Mouse (Mus musculus) intestine, embryonic 15.5 days (tissue): ENCODE results near the gene Hist1h2be. TPM values are rescaled to one million over a fixed set of nuclear protein-coding genes. Genes with fewer than 3 reads are reported as not detected.
A peak's percentile ranks its signal among the peaks of the same experiment; 100 is the strongest.
"Not testable (repeated sequence)": the region's sequence is repeated elsewhere in the genome, so short reads cannot be mapped to it uniquely, and the experiment has no call there.

Source experiments
- ATAC-seq: fragments of 200-750 bp; cut with Nextera tagmentation; 2 replicates; pipeline ENCODE4 v1.8.0; 2017; ENCODE audit warnings: moderate TSS enrichment, moderate library complexity
- H3K27ac ChIP-seq: fragments of 300-500 bp; sonication (generic); 2 replicates; pipeline ENCODE4 v1.5.1; 2015; ENCODE audit warnings: mild to moderate bottlenecking, inconsistent platforms
- H3K27me3 ChIP-seq: fragments of 300-500 bp; sonication (generic); replicated peaks from 2 replicates; pipeline ENCODE4 v1.6.1; 2015; ENCODE audit warnings: inconsistent platforms
- H3K36me3 ChIP-seq: fragments of 300-500 bp; sonication (generic); 2 replicates; pipeline ENCODE4 v1.6.1; 2015; ENCODE audit warnings: inconsistent platforms
- H3K4me1 ChIP-seq: fragments of 300-500 bp; sonication (generic); replicated peaks from 2 replicates; pipeline ENCODE4 v1.6.1; 2015; ENCODE audit warnings: inconsistent platforms
- H3K4me2 ChIP-seq: fragments of 300-500 bp; sonication (generic); replicated peaks from 2 replicates; pipeline ENCODE4 v1.6.1; 2015; ENCODE audit warnings: mild to moderate bottlenecking, inconsistent platforms
- H3K4me3 ChIP-seq: fragments of 300-500 bp; sonication (generic); replicated peaks from 2 replicates; pipeline ENCODE4 v1.5.1; 2015; ENCODE audit warnings: inconsistent platforms
- H3K9ac ChIP-seq: fragments of 300-500 bp; sonication (generic); 2 replicates; pipeline ENCODE4 v1.6.1; 2015; ENCODE audit warnings: inconsistent platforms
- H3K9me3 ChIP-seq: fragments of 300-500 bp; sonication (generic); 2 replicates; pipeline ENCODE4 v1.6.1; 2016; ENCODE audit warnings: inconsistent platforms
- WGBS: fragments of 180-500 bp; shearing (Covaris S2); methylation state at CpG from one replicate; pipeline ENCODE4 v1.1.7; 2015; 5-methylcytosine and 5-hydroxymethylcytosine counted together
- polyA plus RNA-seq: library from polyadenylated mRNA; unstranded; fragments of >200 nt; fragmentation: Nextera tagmentation; extraction: Ambion mirVana; gene quantifications from 2 replicates; pipeline ENCODE4 v1.2.1, GENCODE M21; 2015

Hist1h2be gene
- polyA plus RNA-seq, 1 experiment from 2014 or later = 1.6 TPM

DNA sequence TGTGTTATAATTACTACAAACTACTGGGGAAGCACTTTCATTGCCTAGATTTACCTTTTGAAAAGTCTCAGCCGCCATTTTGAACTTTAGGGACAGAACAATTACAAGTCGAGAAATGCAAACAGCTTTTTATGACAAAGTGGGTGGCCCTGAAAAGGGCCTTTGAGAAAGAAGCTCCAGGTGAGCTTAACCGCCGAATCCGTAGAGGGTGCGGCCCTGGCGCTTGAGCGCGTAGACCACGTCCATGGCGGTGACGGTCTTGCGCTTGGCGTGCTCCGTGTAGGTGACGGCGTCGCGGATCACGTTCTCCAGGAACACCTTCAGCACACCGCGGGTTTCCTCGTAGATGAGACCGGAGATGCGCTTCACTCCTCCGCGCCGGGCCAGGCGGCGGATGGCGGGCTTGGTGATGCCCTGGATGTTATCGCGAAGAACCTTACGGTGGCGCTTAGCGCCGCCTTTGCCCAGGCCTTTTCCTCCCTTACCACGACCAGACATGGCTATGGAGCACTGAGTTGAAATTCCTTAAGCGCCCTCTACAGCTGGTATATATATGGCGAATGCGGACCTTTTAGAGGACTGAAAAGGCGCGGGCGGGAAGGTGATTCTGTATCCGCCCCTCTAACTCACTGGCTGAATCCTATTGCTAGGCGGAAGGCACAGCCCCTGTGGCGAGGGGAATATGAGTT, 69.6 kb downstream of the Hist1h2be start, which contains the start of gene Hist1h4f:
TSS of gene Hist1h4f (minus strand) at position 503 of the 689 bp plus-strand sequence.
- not testable (repeated sequence) for H3K27me3 ChIP-seq, H3K9me3 ChIP-seq, H3K4me1 ChIP-seq, H3K36me3 ChIP-seq
- Histone ChIP-seq H3K4me2 (peak within 1 kb of the TSS; percentile 61), H3K27ac (peak within 1 kb of the TSS; percentile 92), H3K9ac (peak within 1 kb of the TSS; percentile 36), H3K4me3 (peak within 1 kb of the TSS; percentile 44)
- under 1% methylated on average over 47 of the region's 47 CpGs for WGBS
- ATAC-seq = peak; percentile 84

- Histone ChIP-seq H3K36me3 (no peaks in the 10 kb centered on the region), H3K9me3 (no peaks in the 10 kb centered on the region), H3K4me1 (no peaks in the 10 kb centered on the region; the same call in 1 of the 2 replicates), H3K4me2 (peak overlapping the region; percentile 61), H3K4me3 (peak overlapping the region; percentile 44), H3K9ac (peak overlapping the region; percentile 36), H3K27me3 (no peaks in the 10 kb centered on the region), H3K27ac (peak overlapping the region; percentile 92)
- 5% methylated on average over 3 of the region's 3 CpGs for WGBS
- no peak for ATAC-seq
Observed at GRCm38 (mm10) chr13:23550761-23551145, 70.2 kb downstream of the Hist1h2be start.

DNA sequence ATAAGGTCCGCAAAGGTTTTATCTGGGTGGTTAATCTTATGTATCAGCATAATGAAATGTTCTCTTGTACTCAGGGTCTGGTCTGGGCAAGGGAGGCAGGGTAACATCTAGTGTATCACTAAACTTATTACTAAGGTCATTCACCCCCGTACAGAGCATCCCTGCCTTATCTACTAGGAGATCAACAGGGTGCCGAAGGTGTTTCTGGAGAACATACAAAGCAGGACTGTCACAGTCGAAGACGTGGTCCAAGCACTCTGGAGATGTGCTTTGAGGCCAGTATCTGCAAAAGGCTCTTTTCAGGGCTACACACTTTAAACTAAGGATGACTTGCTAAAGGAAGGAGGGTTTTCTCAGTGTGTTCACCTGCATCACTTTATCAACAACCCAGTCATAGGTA, 74.2 kb downstream of the Hist1h2be start:
- Histone ChIP-seq H3K4me3 (no peak overlapping the region), H3K27ac (no peak overlapping the region), H3K4me1 (no peaks in the 10 kb centered on the region), H3K4me2 (no peak overlapping the region), H3K27me3 (no peaks in the 10 kb centered on the region), H3K36me3 (no peaks in the 10 kb centered on the region), H3K9ac (no peak overlapping the region), H3K9me3 (no peaks in the 10 kb centered on the region)
- no peak for ATAC-seq
- 56% methylated on average over 5 of the region's 5 CpGs for WGBS

DNA sequence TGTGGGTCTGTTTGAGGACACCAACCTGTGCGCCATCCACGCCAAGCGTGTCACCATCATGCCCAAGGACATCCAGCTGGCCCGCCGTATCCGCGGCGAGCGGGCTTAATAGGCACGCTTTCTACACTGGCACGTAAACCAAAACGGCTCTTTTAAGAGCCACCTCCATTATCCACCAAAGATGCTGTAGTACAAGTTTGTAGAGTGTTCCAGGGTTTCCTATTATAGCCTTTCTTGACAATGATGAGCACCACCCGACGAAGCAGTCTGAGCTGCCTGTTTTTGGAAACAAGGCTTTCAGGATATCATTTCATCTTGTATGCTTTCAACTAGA, 76.2 kb downstream of the Hist1h2be start:
- peak; percentile 19; the same call in 1 of the 2 replicates for ATAC-seq
- H3K9ac ChIP-seq = 0 out of 2 replicates have a peak overlapping the region, but pooled peaks have one; percentile 55
- H3K4me3 ChIP-seq = peak overlapping the region; percentile 44
- not testable (repeated sequence) for H3K36me3 ChIP-seq, H3K4me1 ChIP-seq, H3K27me3 ChIP-seq, H3K9me3 ChIP-seq
- 0% methylated on average over 12 of the region's 14 CpGs for WGBS
- peak overlapping the region; percentile 90; the same call in 1 of the 2 replicates for H3K27ac ChIP-seq
- peak overlapping the region; percentile 50 for H3K4me2 ChIP-seq

GRCm38 (mm10) chr13:23543965-23544786, 76.7 kb downstream of the Hist1h2be start, which contains the start of gene Hist1h3f:
TSS of gene Hist1h3f (plus strand) at chr13:23544052.
- Histone ChIP-seq H3K9ac (peak within 1 kb of the TSS; percentile 55), H3K4me3 (peak within 1 kb of the TSS; percentile 44), H3K27ac (peak within 1 kb of the TSS; percentile 90), H3K27me3 (no peaks in the 10 kb centered on the region), H3K36me3 (no peaks in the 10 kb centered on the region), H3K4me1 (0 out of 2 replicates have a peak, but pooled peaks cover 2% of the 10 kb centered on the region), H3K9me3 (no peaks in the 10 kb centered on the region), H3K4me2 (peak within 1 kb of the TSS; percentile 67)
- WGBS = under 1% methylated on average over 24 of the region's 45 CpGs
- ATAC-seq = peak; percentile 93

DNA sequence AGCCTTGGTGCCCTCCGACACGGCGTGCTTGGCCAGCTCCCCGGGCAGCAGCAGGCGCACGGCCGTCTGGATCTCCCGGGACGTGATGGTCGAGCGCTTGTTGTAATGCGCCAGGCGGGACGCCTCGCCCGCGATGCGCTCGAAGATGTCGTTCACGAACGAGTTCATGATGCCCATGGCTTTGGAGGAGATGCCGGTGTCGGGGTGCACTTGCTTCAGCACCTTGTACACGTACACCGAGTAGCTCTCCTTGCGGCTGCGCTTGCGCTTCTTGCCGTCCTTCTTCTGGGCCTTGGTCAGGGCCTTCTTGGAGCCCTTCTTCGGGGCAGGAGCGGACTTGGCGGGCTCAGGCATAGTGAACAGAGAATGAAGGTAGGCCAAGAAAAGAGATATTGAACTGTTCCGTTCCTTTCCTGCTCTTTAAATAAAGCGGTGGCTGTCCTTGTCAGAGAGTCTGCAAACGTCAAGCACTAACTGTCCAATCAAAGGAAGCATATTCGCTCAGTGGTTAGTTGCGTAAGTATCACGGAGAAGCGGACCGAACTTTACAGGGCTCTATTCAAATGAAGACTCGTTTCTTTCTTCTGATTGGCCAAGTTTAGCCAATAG, 77.8 kb downstream of the Hist1h2be start, which contains the start of gene Hist1h2bh:
TSS of gene Hist1h2bh (minus strand) at position 394 of the 609 bp plus-strand sequence.
- Histone ChIP-seq H3K4me2 (peak within 1 kb of the TSS; percentile 67), H3K27ac (peak within 1 kb of the TSS; percentile 87), H3K9ac (peak within 1 kb of the TSS; percentile 45), H3K4me3 (peak within 1 kb of the TSS; percentile 44)
- not testable (repeated sequence) for H3K36me3 ChIP-seq, H3K27me3 ChIP-seq, H3K4me1 ChIP-seq, H3K9me3 ChIP-seq
- under 1% methylated on average over 37 of the region's 42 CpGs for WGBS
- ATAC-seq = peak; percentile 95

- H3K27me3 ChIP-seq, H3K36me3 ChIP-seq, ATAC-seq, H3K9me3 ChIP-seq, H3K4me1 ChIP-seq: not testable (repeated sequence)
- Histone ChIP-seq H3K9ac (peak overlapping the region; percentile 45), H3K4me3 (peak overlapping the region; percentile 44), H3K4me2 (peak overlapping the region; percentile 67), H3K27ac (peak overlapping the region; percentile 86)
- 12% methylated on average over 3 of the region's 3 CpGs for WGBS
Observed at GRCm38 (mm10) chr13:23542225-23542980, 78.5 kb downstream of the Hist1h2be start.

GRCm38 (mm10) chr13:23541497-23541896, 79.4 kb downstream of the Hist1h2be start:
- Histone ChIP-seq H3K27me3 (no peaks in the 10 kb centered on the region), H3K4me1 (0 out of 2 replicates have a peak, but pooled peaks cover 3% of the 10 kb centered on the region), H3K4me2 (no peak overlapping the region), H3K4me3 (no peak overlapping the region), H3K36me3 (no peaks in the 10 kb centered on the region), H3K9ac (no peak overlapping the region), H3K27ac (no peak overlapping the region), H3K9me3 (no peaks in the 10 kb centered on the region)
- ATAC-seq = no peak
- WGBS = 85% methylated on average over 3 of the region's 3 CpGs

- H3K27ac ChIP-seq = not testable (repeated sequence)
- WGBS = 59% methylated on average over 1 of the region's 1 CpGs
Observed at GRCm38 (mm10) chr13:23539821-23540220, 81.1 kb downstream of the Hist1h2be start.

DNA sequence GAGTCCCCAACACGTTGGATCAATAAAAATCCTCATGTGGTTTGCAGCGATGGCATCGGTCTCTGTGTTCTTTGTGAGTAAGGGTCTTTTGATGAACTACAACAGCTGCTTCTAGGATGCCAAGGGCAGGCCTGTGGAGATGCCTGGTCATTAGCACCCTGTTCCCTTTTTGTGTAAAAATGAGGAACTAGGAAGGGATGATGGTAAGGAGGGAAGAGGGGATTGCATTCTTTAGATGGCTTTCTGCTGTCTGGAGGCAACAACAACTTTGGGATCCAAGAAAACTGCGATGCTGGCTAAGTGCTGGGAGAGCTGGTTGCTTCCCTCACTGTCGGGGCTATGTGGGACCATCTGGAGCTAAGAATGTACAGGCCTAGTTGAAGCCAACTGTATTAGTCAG, 82.7 kb downstream of the Hist1h2be start:
- 73% methylated on average over 5 of the region's 5 CpGs for WGBS
- no peak overlapping the region for H3K9ac ChIP-seq
- no peaks in the 10 kb centered on the region for H3K27me3 ChIP-seq
- 0 out of 2 replicates have a peak, but pooled peaks cover 7% of the 10 kb centered on the region for H3K4me1 ChIP-seq
- H3K9me3 ChIP-seq = no peaks in the 10 kb centered on the region
- no peak for ATAC-seq
- no peak overlapping the region for H3K27ac ChIP-seq
- H3K36me3 ChIP-seq = no peaks in the 10 kb centered on the region
- no peak overlapping the region for H3K4me2 ChIP-seq
- no peak overlapping the region for H3K4me3 ChIP-seq

More at GRCm38 (mm10) chr13:23539821-23540220, 81.1 kb downstream of the Hist1h2be start:
- not testable (repeated sequence) for H3K9me3 ChIP-seq, ATAC-seq, H3K9ac ChIP-seq, H3K4me2 ChIP-seq, H3K4me1 ChIP-seq, H3K27me3 ChIP-seq, H3K36me3 ChIP-seq, H3K4me3 ChIP-seq

- 69% methylated on average over 3 of the region's 3 CpGs for WGBS
- no peak overlapping the region for H3K27ac ChIP-seq
- ATAC-seq = no peak
- H3K9ac ChIP-seq = no peak overlapping the region
- H3K9me3 ChIP-seq = no peaks in the 10 kb centered on the region
- no peak overlapping the region for H3K4me3 ChIP-seq
- H3K36me3 ChIP-seq = no peaks in the 10 kb centered on the region
- no peaks in the 10 kb centered on the region for H3K27me3 ChIP-seq
- H3K4me2 ChIP-seq = peak overlapping the region; percentile 69; the same call in 1 of the 2 replicates
- peaks cover 16% of the 10 kb centered on the region for H3K4me1 ChIP-seq
Observed at GRCm38 (mm10) chr13:23537006-23537710, 83.8 kb downstream of the Hist1h2be start.
